Mouse (Mus musculus) cerebellum, adult 18-20 months (tissue): ENCODE measurements at regions not wholly inside any gene's neighbourhood (a gene's known extent, or its start where the extent isn't known, plus 50 kb on each side); places are given as distances from the start of the nearest gene placed in this dataset.

Source experiments
- DNase-seq, 2 experiments: peaks; one replicate each; pipeline ENCODE4 v3.0.0; 2021

DNA sequence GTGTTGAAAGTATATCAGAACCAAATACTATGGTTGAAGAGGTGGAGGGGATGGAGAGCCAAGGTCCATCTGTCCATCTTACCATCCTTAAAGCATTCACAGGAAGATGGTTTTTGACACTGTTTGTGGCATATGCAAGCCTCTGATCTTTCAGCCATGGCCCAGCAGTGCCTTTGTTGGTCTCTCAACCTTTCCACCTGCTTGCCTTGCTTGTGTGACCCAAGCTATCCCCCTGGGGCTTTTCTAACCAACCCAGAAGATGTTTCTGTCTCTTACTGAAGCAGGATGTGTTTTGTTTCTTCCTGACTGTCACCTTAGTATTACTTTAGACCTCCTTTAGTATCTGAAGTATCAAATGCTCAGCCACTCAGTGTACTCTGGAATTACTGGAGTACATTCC lies 107.8 kb upstream of the Prdm1 start:
- DNase-seq = no peak

DNA sequence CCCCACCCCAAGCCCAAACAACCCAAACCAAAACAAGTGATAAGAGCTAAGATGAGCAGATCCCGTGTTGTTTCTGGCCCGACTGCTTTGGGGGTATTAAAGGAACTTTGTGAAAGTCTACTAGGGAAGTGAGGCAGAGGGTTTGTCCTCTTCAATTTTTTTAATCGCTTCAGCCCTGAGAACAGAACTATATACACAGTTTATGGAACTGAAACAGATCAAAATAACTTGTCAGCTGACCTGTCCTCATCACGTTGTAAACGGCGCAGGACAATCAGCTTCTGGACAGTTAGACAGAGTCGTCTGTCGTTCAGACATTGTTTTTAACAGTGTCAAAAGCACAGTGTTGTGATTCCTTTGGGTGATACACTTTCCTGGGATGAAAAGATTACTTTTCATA lies 103.3 kb upstream of the Prdm1 start:
- no peak for DNase-seq

DNA sequence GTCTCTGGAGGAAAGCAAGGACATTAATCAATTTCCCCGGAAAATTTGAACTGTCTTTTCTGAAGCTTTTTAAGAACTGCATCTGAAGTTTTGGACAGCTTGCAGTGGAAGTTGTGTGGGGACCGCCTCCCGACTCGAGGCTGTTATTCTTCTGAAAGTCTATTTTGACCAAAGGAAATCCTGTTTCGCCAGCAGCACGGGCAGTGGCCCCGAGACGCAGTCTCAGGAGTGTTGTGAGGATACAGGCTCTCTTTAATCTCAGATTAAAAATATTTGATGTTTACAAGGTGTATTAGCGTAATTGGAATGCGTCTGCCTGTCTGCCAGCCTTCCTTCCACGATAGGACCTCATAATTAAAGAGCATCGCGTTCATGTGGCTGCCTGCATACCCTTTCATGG lies 102.2 kb upstream of the Prdm1 start:
- no peak for DNase-seq

DNA sequence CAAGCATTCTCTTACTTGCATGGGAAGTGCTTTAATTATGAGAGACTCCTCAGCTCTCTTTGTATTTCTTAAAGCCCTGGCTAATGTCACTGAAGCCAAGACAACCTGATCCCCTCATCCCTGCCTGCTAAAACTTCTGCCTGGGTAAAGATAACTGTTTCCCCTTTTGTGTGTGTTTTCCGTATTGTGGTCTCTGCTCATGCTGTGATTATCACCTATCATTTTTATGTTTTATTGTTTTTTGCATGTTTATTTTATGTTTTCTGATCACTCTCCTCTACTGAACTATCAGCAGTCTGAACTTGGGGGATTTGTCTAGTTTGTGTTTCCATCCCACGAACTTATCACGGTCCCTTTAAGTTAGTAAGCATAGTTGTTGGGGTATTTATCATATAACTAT lies 100.1 kb upstream of the Prdm1 start:
- DNase-seq = no peak

DNA sequence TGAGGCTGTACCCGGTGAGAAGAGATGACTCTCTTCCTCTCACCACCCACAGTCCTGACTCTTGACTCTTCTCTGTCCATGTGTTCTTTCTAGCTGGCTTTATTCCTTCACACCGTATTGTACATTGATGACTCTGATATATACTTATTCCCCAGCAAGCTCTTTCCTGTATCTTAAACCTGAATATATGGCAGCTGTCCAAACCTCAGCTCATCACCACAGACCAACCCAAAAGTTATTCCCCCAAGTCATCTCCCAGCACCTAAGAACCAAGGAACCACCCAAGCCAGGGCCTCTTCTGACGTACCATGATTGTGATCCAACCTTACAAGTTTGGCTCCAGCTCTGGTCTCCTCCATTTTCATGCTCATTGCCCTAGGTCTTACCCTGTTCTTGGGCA lies 99.1 kb upstream of the Prdm1 start:
- DNase-seq = no peak

DNA sequence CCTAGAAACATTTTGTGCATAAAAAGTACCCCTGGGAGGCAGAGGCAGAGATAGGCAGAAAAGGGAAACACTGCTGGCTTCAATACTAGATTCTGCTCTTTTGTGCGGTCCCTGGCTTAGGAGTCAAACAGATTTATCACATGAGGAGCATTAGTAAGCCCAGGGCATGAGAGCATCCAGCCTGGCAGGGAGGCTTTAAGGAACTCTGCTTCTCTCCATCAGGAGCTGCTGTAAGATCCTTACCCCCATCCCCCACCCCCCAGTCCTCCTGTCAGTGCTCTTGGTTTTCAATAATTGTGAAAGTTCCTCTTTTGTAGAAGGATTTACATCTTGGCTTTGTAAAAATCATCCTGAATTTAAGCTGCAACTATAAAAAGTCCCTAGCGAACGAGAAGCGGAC lies 97.2 kb upstream of the Prdm1 start:
- no peak for DNase-seq

DNA sequence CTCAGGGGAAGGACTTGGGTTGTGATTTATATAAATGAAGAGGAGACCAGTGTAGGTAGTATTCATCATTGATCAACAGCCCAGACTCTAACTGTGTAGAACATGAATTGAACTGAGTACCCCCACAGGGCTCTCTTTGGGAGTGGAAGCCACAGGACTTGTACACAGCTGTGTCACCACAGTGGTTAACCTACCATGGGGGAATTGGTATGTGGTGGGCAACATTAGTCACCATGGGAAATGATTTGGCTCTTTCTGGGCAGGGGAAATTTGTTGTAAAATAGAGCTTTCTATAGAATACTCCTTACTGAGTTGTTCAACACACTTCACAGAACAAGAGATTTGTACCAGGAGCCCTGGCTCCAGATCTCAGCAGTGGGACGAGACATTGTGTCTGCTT lies 87.3 kb upstream of the Prdm1 start:
- DNase-seq = no peak

DNA sequence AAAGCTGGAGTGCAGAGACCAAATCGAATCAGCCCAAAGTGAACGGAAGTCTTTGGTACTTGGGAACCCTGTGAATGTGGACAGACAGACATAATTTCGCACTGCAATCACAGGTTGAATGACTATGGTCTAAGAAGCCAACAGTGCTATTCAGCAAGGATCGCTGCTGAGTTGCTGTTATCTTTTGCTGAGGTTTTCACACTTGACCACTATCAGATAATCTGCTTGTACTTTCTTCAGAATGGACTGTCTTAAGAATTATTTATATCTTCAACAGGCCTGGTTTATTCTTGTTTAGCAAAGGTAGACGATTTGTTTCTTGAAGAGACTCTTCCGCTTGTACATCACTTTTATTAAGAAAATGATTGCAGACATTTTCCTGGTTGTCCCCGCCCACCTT lies 84.3 kb upstream of the Prdm1 start:
- no peak for DNase-seq

DNA sequence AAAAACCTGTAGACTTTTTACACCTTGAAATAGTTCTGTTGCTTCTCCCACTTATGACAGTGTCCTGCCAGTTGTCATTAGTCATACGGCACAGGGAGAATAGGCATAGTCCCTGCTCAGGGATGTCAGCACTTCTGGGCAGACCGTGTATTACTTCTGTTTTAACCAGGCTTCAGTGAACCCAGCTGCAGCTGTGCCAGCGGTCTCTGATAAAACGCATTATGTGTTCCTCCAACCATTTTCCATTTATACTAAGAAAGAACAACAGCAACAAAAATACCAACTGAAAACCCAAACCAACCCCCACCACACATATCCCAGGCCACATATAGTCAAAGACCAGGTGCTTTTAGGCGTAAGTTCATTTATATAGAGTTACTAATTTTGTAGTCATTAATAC lies 83.1 kb upstream of the Prdm1 start:
- DNase-seq = no peak

DNA sequence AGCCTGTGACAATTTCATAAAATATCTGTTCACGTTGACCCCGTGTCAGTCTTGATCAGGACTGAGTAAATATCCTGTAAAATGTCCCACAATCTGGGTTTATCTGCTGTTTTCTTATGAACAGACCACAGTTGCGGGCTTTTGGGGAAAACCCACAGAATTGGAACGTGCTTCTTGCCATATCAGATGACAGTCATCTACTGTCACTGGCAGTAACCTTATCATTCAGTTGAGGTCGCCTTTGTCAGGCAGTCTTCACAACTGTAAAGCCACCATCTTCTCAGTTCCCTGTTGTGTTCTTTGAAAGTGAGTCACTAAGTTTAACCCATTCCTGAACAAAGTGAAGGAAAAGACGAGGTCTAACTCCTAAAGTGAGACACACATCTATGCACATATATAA lies 80.9 kb upstream of the Prdm1 start:
- no peak for DNase-seq

DNA sequence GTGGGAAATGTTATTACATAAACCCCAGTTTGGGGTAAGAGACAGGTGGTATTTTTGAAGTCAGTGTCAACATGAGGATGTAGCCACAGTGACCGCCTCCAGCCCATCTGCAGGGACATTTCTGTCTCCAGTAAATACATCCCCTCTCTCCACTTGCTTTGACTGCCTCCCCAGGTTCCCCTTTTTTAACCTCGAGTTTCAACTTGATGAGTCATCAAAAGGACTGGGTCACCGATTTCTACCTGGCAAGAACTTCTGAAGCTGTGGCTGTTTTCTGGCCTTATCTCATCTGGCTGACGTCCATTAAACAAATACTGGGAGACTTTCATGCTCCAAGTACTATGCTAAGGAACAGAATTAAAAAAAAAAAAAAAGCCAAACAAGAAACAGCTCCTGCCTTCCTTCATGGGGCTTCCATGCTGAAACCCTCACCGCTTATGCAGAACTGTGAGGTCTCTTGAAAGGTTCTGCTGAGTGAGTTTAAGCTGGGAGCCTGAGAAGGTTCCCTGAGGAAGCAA lies 79.1 kb upstream of the Prdm1 start:
- DNase-seq = no peak

DNA sequence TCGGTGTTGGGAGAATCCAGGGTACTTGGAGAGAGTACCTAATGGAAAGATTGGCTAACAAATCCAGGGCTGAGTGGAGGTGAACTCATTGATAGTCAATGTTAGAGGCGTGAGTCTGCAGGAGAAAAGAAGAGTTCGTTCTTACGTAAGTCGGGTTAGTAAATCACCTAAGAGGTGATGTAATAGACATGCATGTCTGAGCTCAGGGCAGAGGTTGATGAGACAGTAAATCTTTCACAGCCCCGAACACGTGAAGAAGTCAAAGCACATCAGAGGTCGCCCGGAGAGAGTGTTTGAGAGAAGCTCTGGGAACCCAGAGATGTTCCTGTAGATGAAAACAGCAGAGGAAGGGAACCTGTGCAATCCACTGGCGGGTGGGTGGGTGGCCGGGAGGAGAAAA lies 76.2 kb upstream of the Prdm1 start:
- no peak for DNase-seq

DNA sequence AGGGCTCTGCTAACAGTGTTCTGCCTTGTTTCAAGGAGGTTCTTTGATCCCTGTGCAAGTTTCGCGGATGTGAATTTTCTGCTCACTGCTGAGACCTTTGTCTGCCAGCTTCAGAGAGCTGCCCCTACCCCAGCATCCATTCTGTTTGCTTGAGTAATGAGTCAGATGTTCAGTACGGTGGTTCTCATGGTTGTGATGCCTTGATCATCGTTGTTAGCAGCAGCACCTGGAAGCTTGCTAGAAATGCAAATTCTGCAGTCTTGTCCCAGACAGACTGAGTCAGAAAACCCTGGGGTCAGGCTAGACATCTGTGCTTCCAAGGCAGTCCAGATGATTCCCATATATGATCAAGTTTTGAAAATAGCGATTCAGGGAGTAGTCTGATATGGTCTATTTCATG lies 75.2 kb upstream of the Prdm1 start:
- no peak for DNase-seq

DNA sequence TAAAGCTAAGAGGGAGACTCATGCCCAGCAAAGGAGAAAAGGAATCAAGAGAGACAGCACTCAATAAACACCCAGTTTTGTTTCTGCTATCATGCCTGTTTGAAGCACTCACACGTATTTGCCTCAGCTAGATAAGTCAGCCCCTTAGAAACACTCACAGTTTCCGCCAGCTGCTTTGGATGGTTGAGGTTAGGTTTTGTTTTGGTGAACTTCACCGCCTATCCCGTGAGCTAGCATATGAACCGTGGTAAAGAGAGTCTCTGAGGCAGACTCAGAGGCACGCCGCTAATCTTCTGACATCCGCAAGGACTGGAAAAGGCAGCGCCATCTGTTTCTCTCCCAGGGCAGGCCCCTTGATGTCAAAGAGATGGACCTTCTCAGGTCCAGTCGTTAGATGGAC lies 73.2 kb upstream of the Prdm1 start:
- no peak for DNase-seq

DNA sequence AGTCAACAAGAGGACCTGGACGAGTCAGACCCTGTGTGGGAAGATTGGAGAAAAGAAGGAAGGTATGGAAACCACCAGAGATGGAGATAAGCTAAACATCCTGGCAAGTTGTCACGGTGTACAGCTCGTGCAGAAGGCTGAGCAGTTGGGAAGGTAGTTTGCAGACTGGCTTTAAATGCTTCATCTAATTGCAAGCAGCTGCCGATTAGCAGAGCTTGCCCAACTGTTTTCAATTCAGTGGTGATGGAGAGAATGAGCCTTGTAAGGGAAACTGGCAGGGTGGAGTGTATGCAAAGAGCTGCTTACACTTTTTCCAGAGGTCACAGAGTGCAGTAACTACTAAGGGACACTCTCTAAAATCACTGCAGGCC lies 71.6 kb upstream of the Prdm1 start:
- no peak for DNase-seq

DNA sequence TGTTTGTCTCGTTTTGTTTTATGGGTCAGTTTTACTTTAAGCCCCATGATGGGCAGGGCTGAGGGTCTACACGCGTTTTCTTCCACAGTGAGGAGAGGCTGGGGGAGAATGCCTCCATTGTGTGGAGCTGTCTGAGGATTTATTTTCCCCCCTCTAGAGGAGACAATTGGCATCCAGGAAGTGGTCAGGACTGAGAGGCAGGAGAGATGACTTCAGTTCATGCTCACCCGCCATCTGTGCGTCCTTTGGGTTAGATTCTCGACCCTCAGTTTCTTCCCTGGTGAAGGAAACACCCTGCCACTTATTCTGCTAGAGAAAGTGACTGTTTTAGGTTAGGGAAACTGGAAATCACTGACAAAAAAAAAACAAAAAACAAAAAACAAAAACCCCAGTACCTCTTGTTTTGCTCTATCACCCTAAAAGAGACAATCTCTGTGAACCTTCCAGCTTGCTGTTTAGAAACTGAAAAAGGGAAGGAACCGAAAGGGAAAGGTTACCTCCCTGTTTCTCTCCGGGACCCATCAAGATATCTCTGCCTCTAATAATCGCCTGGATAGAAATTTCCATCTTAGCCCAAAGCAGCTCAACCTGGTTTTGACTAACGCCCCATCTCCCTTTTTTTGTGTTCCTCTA lies 71.1 kb upstream of the Prdm1 start:
- DNase-seq = no peak

DNA sequence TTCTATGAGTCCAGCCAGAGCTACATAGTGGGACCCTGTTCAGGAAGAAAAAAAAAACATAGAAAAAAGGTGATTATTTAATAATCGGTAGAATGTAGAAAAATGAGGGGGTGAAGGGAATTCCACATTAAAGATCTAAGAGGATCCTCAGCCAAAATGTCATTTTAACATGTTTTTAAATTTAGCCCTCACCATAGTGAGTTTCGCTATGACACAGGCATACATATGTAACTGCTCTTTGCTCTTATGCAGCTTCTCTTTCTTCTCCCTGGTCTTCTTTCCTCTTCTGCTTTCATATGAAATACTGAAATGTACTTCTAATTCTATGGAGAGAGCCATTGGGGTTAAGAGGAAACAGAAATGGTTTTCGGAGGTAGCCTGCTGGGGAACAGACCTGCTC lies 70.3 kb upstream of the Prdm1 start:
- DNase-seq = no peak

DNA sequence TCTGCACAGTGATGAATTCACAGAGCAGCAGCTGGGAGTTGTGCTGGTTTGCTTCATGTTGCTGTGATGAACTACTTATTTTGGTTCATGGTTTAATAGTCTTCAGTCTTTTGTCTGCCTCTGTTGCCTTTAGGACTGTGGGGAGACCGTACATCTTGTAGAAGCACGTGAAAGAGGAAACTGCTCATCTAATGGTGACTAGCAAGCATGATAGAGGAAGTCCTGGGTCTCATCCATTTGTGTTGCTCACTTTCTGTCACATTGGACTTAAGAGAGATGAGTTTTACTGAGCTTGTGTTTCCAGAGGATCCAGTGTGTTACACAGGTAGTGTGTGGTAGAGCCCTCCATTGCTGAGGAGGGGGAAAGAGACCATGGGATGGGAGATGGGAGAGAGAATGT lies 67.6 kb upstream of the Prdm1 start:
- DNase-seq = no peak

DNA sequence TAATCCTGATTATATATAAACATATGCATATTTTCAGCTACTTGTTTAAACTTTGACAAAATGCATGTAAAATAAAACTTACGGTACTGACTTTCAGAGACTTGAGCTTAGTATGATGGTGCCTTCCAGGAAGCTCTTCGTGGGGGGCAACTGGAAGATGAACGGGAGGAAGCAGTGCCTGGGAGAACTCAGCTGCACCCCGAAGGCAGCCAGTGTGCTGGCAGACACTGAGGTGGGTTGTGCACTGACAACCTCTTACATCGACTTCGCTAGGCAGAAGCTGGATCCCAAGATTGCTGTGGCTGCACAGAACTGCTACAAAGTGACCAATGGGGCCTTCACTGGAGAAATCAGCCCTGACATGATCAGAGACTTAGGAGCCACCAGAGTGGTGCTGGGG lies 61.5 kb upstream of the Prdm1 start:
- no peak for DNase-seq

DNA sequence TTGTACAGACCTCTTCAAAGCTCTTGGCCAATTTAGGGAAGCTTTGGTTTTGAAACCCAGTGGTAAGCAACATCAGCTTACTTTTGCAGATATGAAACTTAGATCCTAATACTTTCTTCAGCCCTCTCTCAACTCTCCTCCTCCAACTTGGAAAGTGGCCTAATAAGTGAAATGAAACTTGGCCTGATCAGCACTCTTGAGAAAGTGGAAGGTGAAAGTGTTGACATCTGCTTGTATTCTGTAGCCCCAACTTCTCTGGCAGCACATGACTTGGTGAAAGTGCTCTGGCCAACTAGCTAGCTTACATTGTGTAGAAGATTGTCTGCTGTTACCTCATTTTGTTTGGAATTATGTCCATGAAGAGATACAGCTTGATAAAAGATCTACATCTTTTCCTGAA lies 61.1 kb upstream of the Prdm1 start:
- no peak for DNase-seq

DNA sequence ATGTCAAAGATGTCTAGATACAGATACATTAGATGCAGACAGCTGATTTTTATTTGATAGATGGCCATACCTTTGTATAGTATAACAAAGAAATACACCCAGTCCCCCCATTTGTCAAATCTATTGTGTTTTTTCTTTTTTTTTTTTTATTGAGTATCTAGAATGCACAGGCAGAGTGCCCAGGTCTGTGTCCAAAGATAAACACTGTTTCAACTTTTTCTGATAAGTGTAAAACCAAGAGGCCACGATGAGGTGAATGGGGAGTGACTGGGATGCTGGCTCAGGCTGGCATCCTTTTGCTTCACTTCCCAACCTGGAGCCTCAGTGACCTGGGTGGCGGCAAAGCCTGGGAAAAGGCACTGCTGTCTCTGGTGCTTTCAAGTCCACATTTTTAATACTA lies 54.4 kb upstream of the Prdm1 start:
- DNase-seq = no peak
